Mouse (Mus musculus) MEL (cell line): ENCODE measurements at regions not wholly inside any gene's neighbourhood (a gene's known extent, or its start where the extent isn't known, plus 50 kb on each side); places are given as distances from the start of the nearest gene placed in this dataset.

Source experiments
- DNase-seq: peaks from one replicate; pipeline ENCODE4 v3.0.0; 2011; ENCODE audit warnings: low read depth, low spot score
- H3K27ac ChIP-seq: 2 replicates; pipeline ENCODE4 v1.5.1; 2012; ENCODE audit warnings: low read depth, mild to moderate bottlenecking, control low read depth, low read length, moderate library complexity; ENCODE audit not compliant: control insufficient read depth
- H3K27me3 ChIP-seq, 2 experiments: fragments of 150-350 bp in 1 of 2; sonication (generic) in 1 of 2; 2 replicates each; pipeline ENCODE4 v1.6.1; 2012; ENCODE audit warnings: low read length in 2 of 2, mild to moderate bottlenecking in 2 of 2, improper control_type of control experiment in 1 of 2, moderate library complexity in 1 of 2; ENCODE audit not compliant: insufficient read depth in 2 of 2, control insufficient read depth in 1 of 2
- H3K36me3 ChIP-seq, 2 experiments: 2 replicates each; pipeline ENCODE4 v1.6.1; 2012 to 2014; ENCODE audit warnings: low read length in 2 of 2, improper control_type of control experiment in 1 of 2, inconsistent platforms in 1 of 2, mild to moderate bottlenecking in 1 of 2; ENCODE audit not compliant: insufficient read depth in 2 of 2, control insufficient read depth in 1 of 2
- H3K4me1 ChIP-seq, 2 experiments: fragments of 150-350 bp in 1 of 2; sonication (generic) in 1 of 2; 2 replicates each; pipeline ENCODE4 v1.6.1; 2012; ENCODE audit warnings: low read length in 2 of 2, improper control_type of control experiment in 1 of 2, mild to moderate bottlenecking in 1 of 2; ENCODE audit not compliant: insufficient read depth in 2 of 2, control insufficient read depth in 1 of 2
- H3K4me3 ChIP-seq, 2 experiments: fragments of 150-350 bp in 1 of 2; sonication (generic) in 1 of 2; 2 replicates each; pipeline ENCODE4 v1.5.1; 2012; ENCODE audit warnings: low read depth in 2 of 2, low read length in 2 of 2, mild to moderate bottlenecking in 2 of 2, moderate library complexity in 2 of 2, control low read depth in 1 of 2, improper control_type of control experiment in 1 of 2; ENCODE audit not compliant: control insufficient read depth in 1 of 2, insufficient read depth in 1 of 2
- H3K79me2 ChIP-seq: 2 replicates; pipeline ENCODE4 v1.6.1; 2012; ENCODE audit warnings: mild to moderate bottlenecking, low read length, moderate library complexity; ENCODE audit not compliant: control insufficient read depth, poor library complexity, insufficient read depth
- H3K9ac ChIP-seq: 2 replicates; pipeline ENCODE4 v1.6.1; 2012; ENCODE audit warnings: low read depth, mild to moderate bottlenecking, control low read depth, low read length, moderate library complexity; ENCODE audit not compliant: control insufficient read depth, poor library complexity, severe bottlenecking
- H3K9me3 ChIP-seq: fragments of 150-350 bp; sonication (generic); replicated peaks from 2 replicates; pipeline ENCODE4 v1.6.1; 2012; ENCODE audit warnings: mild to moderate bottlenecking, low read length, improper control_type of control experiment, moderate library complexity; ENCODE audit not compliant: insufficient read depth
- CTCF ChIP-seq, 3 experiments: IDR thresholded peaks in 2 of 3; conservative IDR thresholded peaks in 1 of 3; 2 replicates each; pipeline ENCODE4 v1.5.1; 2011 to 2012; ENCODE audit warnings: low read length in 3 of 3, low read depth in 2 of 3, mild to moderate bottlenecking in 2 of 3, improper control_type of control experiment in 1 of 3, inconsistent platforms in 1 of 3, mixed read lengths in 1 of 3, moderate library complexity in 1 of 3; ENCODE audit not compliant: control insufficient read depth in 1 of 3, insufficient read depth in 1 of 3, poor library complexity in 1 of 3, severe bottlenecking in 1 of 3
- E2F4 ChIP-seq: IDR thresholded peaks from 2 replicates; pipeline ENCODE4 v1.6.1; 2011; ENCODE audit warnings: low read depth, low read length, improper control_type of control experiment, borderline replicate concordance
- ELF1 ChIP-seq: IDR thresholded peaks from 2 replicates; pipeline ENCODE4 v1.6.1; 2014; ENCODE audit warnings: low read depth, mild to moderate bottlenecking, inconsistent platforms, low read length, improper control_type of control experiment, moderate library complexity
- GABPA ChIP-seq: IDR thresholded peaks from 2 replicates; pipeline ENCODE4 v1.6.1; 2012; ENCODE audit warnings: low read depth, mild to moderate bottlenecking, inconsistent platforms, low read length, improper control_type of control experiment, moderate library complexity
- HCFC1 ChIP-seq: IDR thresholded peaks from 2 replicates; pipeline ENCODE4 v1.6.1; 2012; ENCODE audit warnings: low read depth, mild to moderate bottlenecking, inconsistent platforms, low read length, improper control_type of control experiment, moderate library complexity
- MAFK ChIP-seq: IDR thresholded peaks from 2 replicates; pipeline ENCODE4 v1.6.1; 2011; ENCODE audit warnings: low read depth, mild to moderate bottlenecking, low read length, improper control_type of control experiment, borderline replicate concordance
- MAX ChIP-seq: IDR thresholded peaks from 2 replicates; pipeline ENCODE4 v1.6.1; 2011; ENCODE audit warnings: low read length, improper control_type of control experiment
- MAZ ChIP-seq: IDR thresholded peaks from 2 replicates; pipeline ENCODE4 v1.6.1; 2012; ENCODE audit warnings: low read depth, mild to moderate bottlenecking, inconsistent platforms, low read length, improper control_type of control experiment
- MEF2A ChIP-seq: IDR thresholded peaks from 2 replicates; pipeline ENCODE4 v1.6.1; 2014; ENCODE audit warnings: low read depth, mild to moderate bottlenecking, inconsistent platforms, low read length, improper control_type of control experiment; ENCODE audit not compliant: poor library complexity, insufficient replicate concordance, severe bottlenecking; ENCODE audit errors: extremely low read depth
- MYB ChIP-seq: IDR thresholded peaks from 2 replicates; pipeline ENCODE4 v1.6.1; 2011; ENCODE audit warnings: mild to moderate bottlenecking, low read depth, low read length, improper control_type of control experiment
- MYC ChIP-seq: IDR thresholded peaks from 2 replicates; pipeline ENCODE4 v1.6.1; 2011; ENCODE audit warnings: low read depth, mild to moderate bottlenecking, low read length, improper control_type of control experiment, moderate library complexity
- NELFE ChIP-seq: IDR thresholded peaks from 2 replicates; pipeline ENCODE4 v1.6.1; 2011; ENCODE audit warnings: low read depth, low read length, improper control_type of control experiment
- POLR2A ChIP-seq, 2 experiments: IDR thresholded peaks; 2 replicates each; pipeline ENCODE4 v1.6.1; 2011 to 2012; ENCODE audit warnings: low read length in 2 of 2, mild to moderate bottlenecking in 2 of 2, control low read depth in 1 of 2, improper control_type of control experiment in 1 of 2, low read depth in 1 of 2, moderate library complexity in 1 of 2; ENCODE audit not compliant: control insufficient read depth in 1 of 2, insufficient read depth in 1 of 2, poor library complexity in 1 of 2
- RAD21 ChIP-seq: IDR thresholded peaks from 2 replicates; pipeline ENCODE4 v1.6.1; 2011; ENCODE audit warnings: mild to moderate bottlenecking, low read depth, low read length, improper control_type of control experiment
- RCOR1 ChIP-seq: IDR thresholded peaks from 2 replicates; pipeline ENCODE4 v1.6.1; 2012; ENCODE audit warnings: low read depth, mild to moderate bottlenecking, inconsistent platforms, low read length, improper control_type of control experiment
- SIN3A ChIP-seq: IDR thresholded peaks from 2 replicates; pipeline ENCODE4 v1.6.1; 2012; ENCODE audit warnings: low read length, improper control_type of control experiment, inconsistent platforms
- SMC3 ChIP-seq: IDR thresholded peaks from 2 replicates; pipeline ENCODE4 v1.6.1; 2011; ENCODE audit warnings: low read depth, low read length, improper control_type of control experiment
- TAL1 ChIP-seq: IDR thresholded peaks from 2 replicates; pipeline ENCODE4 v1.6.1; 2012; ENCODE audit warnings: mild to moderate bottlenecking, inconsistent platforms, low read length, moderate library complexity, mixed read lengths
- TBP ChIP-seq: IDR thresholded peaks from 2 replicates; pipeline ENCODE4 v1.8.0; 2011; ENCODE audit warnings: low read depth, low read length, improper control_type of control experiment
- UBTF ChIP-seq: IDR thresholded peaks from 2 replicates; pipeline ENCODE4 v1.6.1; 2012; ENCODE audit warnings: low read depth, mild to moderate bottlenecking, inconsistent platforms, low read length, improper control_type of control experiment, moderate library complexity, borderline replicate concordance; ENCODE audit not compliant: insufficient read depth
- USF1 ChIP-seq: IDR thresholded peaks from 2 replicates; pipeline ENCODE4 v1.6.1; 2014; ENCODE audit warnings: low read depth, mild to moderate bottlenecking, inconsistent platforms, low read length, improper control_type of control experiment, moderate library complexity
- USF2 ChIP-seq, 2 experiments: IDR thresholded peaks; 2 replicates each; pipeline ENCODE4 v1.6.1; 2011 to 2012; ENCODE audit warnings: improper control_type of control experiment in 2 of 2, low read length in 2 of 2, borderline replicate concordance in 1 of 2, inconsistent platforms in 1 of 2, low read depth in 1 of 2, mild to moderate bottlenecking in 1 of 2; ENCODE audit not compliant: insufficient read depth in 1 of 2
- ZC3H11A ChIP-seq: IDR thresholded peaks from 2 replicates; pipeline ENCODE4 v1.6.1; 2012; ENCODE audit warnings: low read depth, mild to moderate bottlenecking, inconsistent platforms, low read length, improper control_type of control experiment
- ZKSCAN1 ChIP-seq: IDR thresholded peaks from 2 replicates; pipeline ENCODE4 v1.6.1; 2012; ENCODE audit warnings: low read depth, mild to moderate bottlenecking, inconsistent platforms, low read length, improper control_type of control experiment, moderate library complexity
- ZMIZ1 ChIP-seq: IDR thresholded peaks from 2 replicates; pipeline ENCODE4 v1.6.1; 2012; ENCODE audit warnings: low read depth, mild to moderate bottlenecking, inconsistent platforms, low read length, improper control_type of control experiment, moderate library complexity

DNA sequence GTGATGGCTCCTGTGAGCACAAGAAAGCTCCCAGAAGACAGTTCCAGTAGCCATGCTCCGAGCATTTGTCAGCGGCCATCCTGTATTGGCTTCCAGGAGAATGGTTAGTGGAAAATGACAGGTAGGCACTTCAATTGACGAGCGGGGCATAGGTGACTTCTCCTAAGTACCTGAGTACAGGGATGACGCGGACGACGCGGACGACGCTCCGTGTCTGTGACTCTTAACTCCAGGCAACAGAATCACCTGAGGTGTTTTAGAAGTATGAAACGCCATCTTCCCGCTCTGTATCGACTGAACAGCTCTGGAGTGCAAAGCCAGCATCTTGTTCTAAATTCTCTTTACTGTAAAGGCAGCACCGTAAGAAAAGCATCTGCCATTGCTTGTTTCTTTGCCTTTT, 68.4 kb upstream of the Tmco5 start:
- Histone ChIP-seq H3K27me3 (no peaks in the 10 kb centered on the region), H3K36me3 (no peaks in the 10 kb centered on the region), H3K4me1 (no peaks in the 10 kb centered on the region), H3K79me2 (no peaks in the 10 kb centered on the region), H3K27ac (no peak overlapping the region), H3K4me3 (no peak overlapping the region), H3K9me3 (no peaks in the 10 kb centered on the region), H3K9ac (no peak overlapping the region)
- TF ChIP-seq ELF1 (no peak), ZC3H11A (no peak), ZKSCAN1 (no peak), E2F4 (no peak), MAX (no peak), SMC3 (no peak), MAZ (no peak), UBTF (no peak), NELFE (no peak), USF2 (IDR thresholded peaks at IDR 0.05; ENCODE audit: borderline replicate concordance in 1 of 2, insufficient read depth in 1 of 2, low read depth in 1 of 2, low read length in 2 of 2) (no peak), MEF2A (no peak), MYB (no peak), HCFC1 (no peak), USF1 (no peak), MYC (no peak), RCOR1 (no peak)
- no peak for DNase-seq

- Histone ChIP-seq H3K4me3 (no peak overlapping the region), H3K27ac (no peak overlapping the region), H3K9ac (no peak overlapping the region), H3K36me3 (no peaks in the 10 kb centered on the region), H3K9me3 (no peaks in the 10 kb centered on the region), H3K27me3 (no peaks in the 10 kb centered on the region), H3K4me1 (no peaks in the 10 kb centered on the region), H3K79me2 (no peaks in the 10 kb centered on the region)
- no peak for TF ChIP-seq CTCF (IDR thresholded peaks at IDR 0.05 in 2 of 3, conservative IDR thresholded peaks at IDR 0.05 in 1 of 3; ENCODE audit: control insufficient read depth in 1 of 3, insufficient read depth in 1 of 3, low read depth in 2 of 3, low read length in 3 of 3, poor library complexity in 1 of 3, severe bottlenecking in 1 of 3)
- TF ChIP-seq HCFC1: no peak
- no peak for TF ChIP-seq SIN3A
- no peak for TF ChIP-seq RAD21
- no peak for TF ChIP-seq SMC3
- no peak for TF ChIP-seq MAFK
- no peak for TF ChIP-seq E2F4
- TF ChIP-seq POLR2A (IDR thresholded peaks at IDR 0.05; ENCODE audit: control insufficient read depth in 1 of 2, insufficient read depth in 1 of 2, low read depth in 1 of 2, low read length in 2 of 2, poor library complexity in 1 of 2): no peak
- TF ChIP-seq GABPA: no peak
- no peak for TF ChIP-seq TBP
- no peak for TF ChIP-seq USF1
- TF ChIP-seq UBTF: no peak
- TF ChIP-seq MEF2A: no peak
- no peak for TF ChIP-seq RCOR1
- TF ChIP-seq ZMIZ1: no peak
- no peak for TF ChIP-seq MYC
- no peak for TF ChIP-seq TAL1
- DNase-seq: no peak
Measured at GRCm38 (mm10) chr2:116812869-116813558, 65.5 kb upstream of the Tmco5 start.
